Mouse (Mus musculus) embryonic facial prominence, embryonic 15.5 days (tissue): ENCODE results near the gene Dnah9. TPM values are rescaled to one million over a fixed set of nuclear protein-coding genes. Genes with fewer than 3 reads are reported as not detected.
A peak's percentile ranks its signal among the peaks of the same experiment; 100 is the strongest.

ENCODE experiments used
- ATAC-seq: fragments of 200-750 bp; cut with Nextera tagmentation; 2 replicates; pipeline ENCODE4 v1.8.0; 2017; ENCODE audit warnings: low read depth, moderate TSS enrichment; ENCODE audit not compliant: insufficient number of reproducible peaks, low FRiP score, low TSS enrichment
- H3K27ac ChIP-seq: fragments of 300-500 bp; sonication (generic); replicated peaks from 2 replicates; pipeline ENCODE4 v1.5.1; 2015; ENCODE audit warnings: mild to moderate bottlenecking, inconsistent platforms
- H3K27me3 ChIP-seq: fragments of 300-500 bp; sonication (generic); 2 replicates; pipeline ENCODE4 v1.6.1; 2015; ENCODE audit warnings: inconsistent platforms
- H3K36me3 ChIP-seq: fragments of 300-500 bp; sonication (generic); 2 replicates; pipeline ENCODE4 v1.6.1; 2015; ENCODE audit warnings: mild to moderate bottlenecking, inconsistent platforms
- H3K4me1 ChIP-seq: fragments of 300-500 bp; sonication (generic); 2 replicates; pipeline ENCODE4 v1.6.1; 2015; ENCODE audit warnings: inconsistent platforms
- H3K4me2 ChIP-seq: fragments of 300-500 bp; sonication (generic); replicated peaks from 2 replicates; pipeline ENCODE4 v1.6.1; 2015; ENCODE audit warnings: mild to moderate bottlenecking, inconsistent platforms
- H3K4me3 ChIP-seq: fragments of 300-500 bp; sonication (generic); replicated peaks from 2 replicates; pipeline ENCODE4 v1.5.1; 2015; ENCODE audit warnings: mild to moderate bottlenecking, inconsistent platforms
- H3K9ac ChIP-seq: fragments of 300-500 bp; sonication (generic); 2 replicates; pipeline ENCODE4 v1.6.1; 2015; ENCODE audit warnings: inconsistent platforms
- H3K9me3 ChIP-seq: fragments of 300-500 bp; sonication (generic); replicated peaks from 2 replicates; pipeline ENCODE4 v1.6.1; 2016; ENCODE audit warnings: inconsistent platforms
- WGBS: fragments of 180-500 bp; shearing (Covaris S2); methylation state at CpG from one replicate; pipeline ENCODE4 v1.1.7; 2015; 5-methylcytosine and 5-hydroxymethylcytosine counted together
- polyA plus RNA-seq: library from polyadenylated mRNA; unstranded; fragments of >200 nt; fragmentation: Nextera tagmentation; extraction: Ambion mirVana; gene quantifications from 2 replicates; pipeline ENCODE4 v1.2.1, GENCODE M21; 2015

Dnah9 gene
- polyA plus RNA-seq, 1 experiment from 2014 or later: 0.84 TPM

DNA sequence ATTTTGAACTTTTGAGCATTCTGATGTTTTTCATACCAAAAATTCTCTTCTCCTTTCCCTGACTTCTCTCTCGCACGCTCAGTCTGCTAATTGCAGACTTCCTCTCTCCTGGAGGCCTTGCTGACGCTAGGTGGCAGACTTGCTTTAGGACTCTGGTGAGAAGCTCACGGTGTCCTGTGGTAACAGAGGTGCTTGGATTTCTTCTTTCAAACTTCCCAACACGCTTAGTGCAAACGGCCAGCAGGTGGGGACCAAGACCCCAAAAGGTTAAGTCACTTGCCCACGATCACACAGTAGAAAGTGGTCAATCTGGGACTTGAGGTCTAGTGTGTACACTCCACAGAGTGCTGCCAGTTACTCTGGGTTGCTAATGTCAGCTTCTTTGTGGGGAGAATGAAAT lies 347.5 kb downstream of the Dnah9 start:
- Histone ChIP-seq H3K27me3 (no peaks in the 10 kb centered on the region), H3K4me3 (no peak overlapping the region), H3K9ac (no peak overlapping the region), H3K4me2 (no peak overlapping the region), H3K9me3 (no peaks in the 10 kb centered on the region), H3K4me1 (peaks cover 6% of the 10 kb centered on the region), H3K27ac (no peak overlapping the region), H3K36me3 (peaks cover 29% of the 10 kb centered on the region)
- ATAC-seq: 0 out of 2 replicates have a peak, but pooled peaks have one; percentile 15
- WGBS: 8% methylated on average over 7 of the region's 7 CpGs

DNA sequence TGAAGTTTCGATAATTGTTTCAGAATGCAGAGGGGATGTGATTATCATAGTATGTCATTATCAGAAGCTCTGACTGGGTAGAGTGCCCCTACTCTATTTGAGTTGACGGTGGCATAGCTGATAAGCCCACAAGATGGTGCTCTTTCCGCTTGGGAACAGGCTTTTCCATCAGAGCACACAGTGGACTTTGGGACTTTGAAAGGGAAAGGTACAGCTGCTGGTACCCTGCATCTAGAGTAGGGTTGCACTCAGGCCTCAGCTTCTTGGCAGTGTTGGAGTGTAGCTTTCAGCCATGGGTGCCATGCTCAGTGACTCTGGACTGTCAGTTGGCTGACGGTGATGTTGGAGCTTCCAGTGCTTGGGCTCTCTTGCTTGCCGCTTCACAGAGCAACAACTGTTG lies 348.1 kb downstream of the Dnah9 start:
- Histone ChIP-seq H3K9me3 (no peaks in the 10 kb centered on the region), H3K36me3 (peaks cover 33% of the 10 kb centered on the region), H3K9ac (no peak overlapping the region), H3K27me3 (no peaks in the 10 kb centered on the region), H3K4me1 (peaks cover 10% of the 10 kb centered on the region), H3K4me3 (no peak overlapping the region), H3K27ac (no peak overlapping the region), H3K4me2 (no peak overlapping the region)
- no peak for ATAC-seq
- 79% methylated on average over 5 of the region's 5 CpGs for WGBS

- no peak overlapping the region for H3K4me3 ChIP-seq
- no peak overlapping the region for H3K4me2 ChIP-seq
- peaks cover 10% of the 10 kb centered on the region for H3K4me1 ChIP-seq
- WGBS: 55% methylated on average over 1 of the region's 1 CpGs
- no peaks in the 10 kb centered on the region for H3K27me3 ChIP-seq
- H3K36me3 ChIP-seq: peaks cover 30% of the 10 kb centered on the region
- no peak for ATAC-seq
- no peak overlapping the region for H3K9ac ChIP-seq
- no peaks in the 10 kb centered on the region for H3K9me3 ChIP-seq
- H3K27ac ChIP-seq: no peak overlapping the region
These were observed 350.2 kb downstream of the Dnah9 start for GRCm38 (mm10) chr11:65818193-65818592.

DNA sequence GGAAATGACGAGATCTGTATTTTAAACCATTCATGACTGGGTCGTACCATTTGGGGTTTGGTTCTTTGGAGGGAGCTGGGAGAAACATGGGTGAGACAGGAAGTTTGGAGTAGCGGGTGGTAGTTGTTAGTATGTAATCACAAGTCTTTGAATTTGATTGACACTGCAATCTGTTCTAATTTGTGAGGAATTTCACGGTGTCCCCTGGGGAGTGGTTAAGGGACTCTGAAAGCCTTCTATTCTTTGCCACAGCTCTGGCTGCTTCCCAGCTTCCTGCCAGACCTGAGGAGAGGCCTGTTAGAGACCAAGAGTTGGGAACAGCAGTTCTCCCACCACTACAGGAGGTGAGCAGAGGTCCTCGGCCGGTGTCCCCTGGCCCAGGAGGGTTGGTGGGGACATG lies 352.1 kb downstream of the Dnah9 start:
- ATAC-seq: 0 out of 2 replicates have a peak, but pooled peaks have one; percentile 26

DNA sequence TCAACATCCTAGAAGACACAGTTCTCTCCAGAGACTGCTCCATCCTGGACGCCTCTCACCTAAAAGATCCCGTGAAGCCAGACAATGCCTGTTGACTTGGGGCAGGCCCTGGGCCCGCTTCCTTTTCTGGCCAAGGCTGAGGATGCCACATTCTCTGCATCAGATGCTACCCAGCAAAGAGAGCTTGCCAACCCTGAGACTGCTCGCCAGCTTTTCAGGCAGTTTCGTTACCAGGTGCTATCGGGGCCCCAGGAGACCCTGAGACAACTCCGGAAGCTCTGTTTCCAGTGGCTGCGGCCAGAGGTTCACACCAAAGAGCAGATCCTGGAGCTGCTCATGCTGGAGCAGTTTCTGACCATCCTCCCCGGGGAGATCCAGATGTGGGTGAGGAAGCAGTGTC lies 354.0 kb downstream of the Dnah9 start:
- Histone ChIP-seq H3K9ac (no peak overlapping the region), H3K36me3 (peaks cover 14% of the 10 kb centered on the region; the same call in 1 of the 2 replicates), H3K27me3 (no peaks in the 10 kb centered on the region), H3K4me1 (peaks cover 17% of the 10 kb centered on the region), H3K9me3 (no peaks in the 10 kb centered on the region), H3K27ac (no peak overlapping the region), H3K4me3 (no peak overlapping the region), H3K4me2 (no peak overlapping the region)
- 92% methylated on average over 9 of the region's 9 CpGs for WGBS
- ATAC-seq: peak; percentile 19; the same call in 1 of the 2 replicates

More for the DNA sequence above, 352.1 kb downstream of the Dnah9 start:
- no peak overlapping the region for H3K27ac ChIP-seq
- H3K9me3 ChIP-seq: no peaks in the 10 kb centered on the region
- no peak overlapping the region for H3K9ac ChIP-seq
- peaks cover 17% of the 10 kb centered on the region for H3K4me1 ChIP-seq
- no peak overlapping the region for H3K4me2 ChIP-seq
- H3K4me3 ChIP-seq: no peak overlapping the region
- H3K36me3 ChIP-seq: peaks cover 14% of the 10 kb centered on the region; the same call in 1 of the 2 replicates
- no peaks in the 10 kb centered on the region for H3K27me3 ChIP-seq
- 18% methylated on average over 6 of the region's 6 CpGs for WGBS

DNA sequence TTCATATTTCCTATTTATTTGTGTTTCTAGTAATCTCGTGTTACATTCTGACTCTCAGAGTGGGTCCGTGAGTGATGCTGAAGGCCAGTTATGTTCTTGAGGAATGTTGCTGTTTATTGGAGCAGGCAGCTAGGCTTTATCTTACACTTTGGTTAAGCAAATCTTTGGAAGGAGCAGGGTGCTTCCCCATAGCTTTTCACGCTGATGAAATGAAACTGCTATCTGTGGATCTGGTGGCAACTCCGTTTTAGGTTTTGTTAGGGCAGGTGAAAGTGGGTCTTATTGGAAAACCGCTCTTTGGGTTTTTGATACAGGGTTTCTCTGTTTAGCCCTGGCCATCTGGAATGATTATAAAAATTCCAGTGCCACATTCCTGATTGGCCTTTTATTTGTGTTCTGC lies 356.3 kb downstream of the Dnah9 start:
- WGBS: 29% methylated on average over 5 of the region's 5 CpGs
- ATAC-seq: no peak
- H3K4me2 ChIP-seq: no peak overlapping the region
- no peaks in the 10 kb centered on the region for H3K9me3 ChIP-seq
- no peak overlapping the region for H3K4me3 ChIP-seq
- no peak overlapping the region for H3K27ac ChIP-seq
- H3K9ac ChIP-seq: no peak overlapping the region
- peaks cover 14% of the 10 kb centered on the region; the same call in 1 of the 2 replicates for H3K36me3 ChIP-seq
- no peaks in the 10 kb centered on the region for H3K27me3 ChIP-seq
- H3K4me1 ChIP-seq: peaks cover 22% of the 10 kb centered on the region

DNA sequence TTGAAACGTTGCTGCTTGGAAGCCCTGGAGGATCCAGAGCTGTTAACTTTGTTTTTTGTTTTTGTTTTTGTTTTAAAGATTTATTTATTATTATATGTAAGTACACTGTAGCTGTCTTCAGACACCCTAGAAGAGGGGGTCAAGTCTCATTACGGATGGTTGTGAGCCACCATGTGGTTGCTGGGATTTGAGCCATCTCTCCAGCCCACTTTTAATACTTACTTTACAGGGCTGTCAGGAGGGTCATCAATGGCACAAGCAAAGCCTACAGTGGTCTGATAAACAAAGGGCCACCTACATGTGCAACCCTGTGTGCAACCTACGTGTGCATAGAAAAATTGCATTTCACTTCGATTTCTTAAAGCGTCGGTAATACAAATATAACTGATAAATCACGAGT lies 360.8 kb downstream of the Dnah9 start:
- peak overlapping the region; percentile 73 for H3K27ac ChIP-seq
- 46% methylated on average over 7 of the region's 7 CpGs for WGBS
- no peak for ATAC-seq

DNA sequence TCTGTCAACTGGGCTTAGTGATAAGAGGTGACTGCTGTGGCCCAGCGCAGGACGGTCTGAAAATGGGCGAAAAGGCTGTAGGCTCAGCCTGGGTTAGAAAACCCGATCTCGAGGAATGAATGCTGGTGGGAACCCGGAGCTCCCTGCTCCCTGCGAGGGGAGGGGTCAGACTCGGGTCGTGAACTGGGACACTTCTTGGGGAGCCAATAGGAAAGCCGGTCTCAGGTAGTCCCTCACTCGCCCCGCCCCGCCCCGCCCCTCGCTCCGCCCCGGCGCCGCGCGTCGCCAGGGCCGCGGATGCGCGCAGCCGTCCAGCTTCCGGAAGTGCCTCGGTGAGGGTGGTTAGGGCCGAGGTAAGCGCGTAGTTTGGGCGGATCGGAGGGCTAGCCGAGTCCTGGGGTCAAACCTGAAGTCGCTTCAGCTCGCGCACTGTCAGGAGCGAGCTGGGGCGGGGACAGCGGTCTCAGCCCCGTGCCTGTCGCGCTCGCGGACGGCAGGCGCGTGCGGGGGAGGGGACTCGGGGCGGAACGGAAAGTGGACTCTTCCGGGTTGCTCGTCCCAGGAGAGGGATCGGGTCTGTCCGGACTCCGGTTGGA lies 361.3 kb downstream of the Dnah9 start, which contains the start of gene Zkscan6:
Zkscan6 (plus strand) TSS at position 267 of the 596 bp plus-strand sequence.
- peak within 1 kb of the TSS; percentile 72 for H3K4me3 ChIP-seq
- peak within 1 kb of the TSS; percentile 60 for H3K9ac ChIP-seq
- no peaks in the 10 kb centered on the region for H3K27me3 ChIP-seq
- peak within 1 kb of the TSS; percentile 73 for H3K27ac ChIP-seq
- no peaks in the 10 kb centered on the region for H3K36me3 ChIP-seq
- H3K4me2 ChIP-seq: peak within 1 kb of the TSS; percentile 88
- under 1% methylated on average over 58 of the region's 58 CpGs for WGBS
- H3K9me3 ChIP-seq: no peaks in the 10 kb centered on the region
- ATAC-seq: peak; percentile 97
- peaks cover 13% of the 10 kb centered on the region for H3K4me1 ChIP-seq

More for the DNA sequence above, 360.8 kb downstream of the Dnah9 start:
- no peaks in the 10 kb centered on the region for H3K9me3 ChIP-seq
- peaks cover 19% of the 10 kb centered on the region for H3K4me1 ChIP-seq
- peak overlapping the region; percentile 88 for H3K4me2 ChIP-seq
- H3K4me3 ChIP-seq: peak overlapping the region; percentile 72
- H3K9ac ChIP-seq: peak overlapping the region; percentile 60
- H3K36me3 ChIP-seq: no peaks in the 10 kb centered on the region
- H3K27me3 ChIP-seq: no peaks in the 10 kb centered on the region

- ATAC-seq: no peak
- H3K36me3 ChIP-seq: no peaks in the 10 kb centered on the region
- peak overlapping the region; percentile 88 for H3K4me2 ChIP-seq
- WGBS: 1% methylated on average over 20 of the region's 20 CpGs
- peak overlapping the region; percentile 60 for H3K9ac ChIP-seq
- no peaks in the 10 kb centered on the region for H3K27me3 ChIP-seq
- H3K9me3 ChIP-seq: no peaks in the 10 kb centered on the region
- H3K4me3 ChIP-seq: peak overlapping the region; percentile 72
- H3K27ac ChIP-seq: peak overlapping the region; percentile 66
- H3K4me1 ChIP-seq: peaks cover 13% of the 10 kb centered on the region
These were observed 361.9 kb downstream of the Dnah9 start for GRCm38 (mm10) chr11:65806321-65806904.

DNA sequence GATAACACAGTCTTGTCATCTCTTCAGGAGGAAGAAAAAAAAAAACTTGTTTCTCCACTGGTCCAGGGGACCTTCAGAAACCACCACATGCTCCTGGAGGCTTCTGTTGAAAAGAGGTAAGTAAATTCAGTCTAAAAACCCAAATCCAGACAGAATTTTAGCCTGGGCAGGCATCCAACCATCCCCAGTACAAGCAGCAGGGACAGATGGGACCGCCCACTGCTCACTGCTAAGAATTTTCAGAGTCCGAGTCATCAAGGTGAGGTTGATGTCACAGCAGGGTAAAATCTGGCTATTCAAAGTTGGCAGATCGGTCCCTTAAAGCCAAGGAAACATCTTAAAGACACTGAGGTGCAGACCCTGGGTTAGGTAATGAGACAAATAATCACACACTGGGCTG lies 366.5 kb downstream of the Dnah9 start:
- Histone ChIP-seq H3K27me3 (no peaks in the 10 kb centered on the region), H3K4me1 (peaks cover 7% of the 10 kb centered on the region), H3K4me2 (no peak overlapping the region), H3K27ac (no peak overlapping the region), H3K9ac (no peak overlapping the region), H3K9me3 (no peaks in the 10 kb centered on the region), H3K36me3 (no peaks in the 10 kb centered on the region), H3K4me3 (no peak overlapping the region)
- ATAC-seq: no peak
- WGBS: 56% methylated on average over 3 of the region's 3 CpGs

GRCm38 (mm10) chr11:65795896-65796295 lies 372.5 kb downstream of the Dnah9 start:
- 78% methylated on average over 1 of the region's 1 CpGs for WGBS
- ATAC-seq: no peak
- H3K9ac ChIP-seq: no peak overlapping the region
- H3K4me2 ChIP-seq: no peak overlapping the region
- H3K4me3 ChIP-seq: no peak overlapping the region
- no peak overlapping the region for H3K27ac ChIP-seq
- H3K9me3 ChIP-seq: no peaks in the 10 kb centered on the region
- H3K27me3 ChIP-seq: no peaks in the 10 kb centered on the region
- H3K4me1 ChIP-seq: no peaks in the 10 kb centered on the region
- H3K36me3 ChIP-seq: no peaks in the 10 kb centered on the region
